Mouse (Mus musculus) limb, embryonic 12.5 days (tissue): ENCODE measurements around the gene 2700049A03Rik. TPM values are rescaled to one million over a fixed set of nuclear protein-coding genes. Genes with fewer than 3 reads are reported as not detected.

ENCODE experiments used
- ATAC-seq: fragments of 200-750 bp; cut with Nextera tagmentation; 2 replicates; pipeline ENCODE4 v1.8.0; 2017; ENCODE audit warnings: low read depth, moderate TSS enrichment; ENCODE audit not compliant: insufficient number of reproducible peaks, insufficient read depth, low FRiP score, low TSS enrichment
- H3K27ac ChIP-seq: fragments of 300-500 bp; sonication (generic); 2 replicates; pipeline ENCODE4 v1.5.1; 2016; ENCODE audit warnings: mild to moderate bottlenecking, moderate library complexity
- H3K27me3 ChIP-seq: fragments of 300-500 bp; sonication (generic); 2 replicates; pipeline ENCODE4 v1.6.1; 2016; ENCODE audit warnings: mild to moderate bottlenecking, moderate library complexity
- H3K36me3 ChIP-seq: fragments of 300-500 bp; sonication (generic); 2 replicates; pipeline ENCODE4 v1.6.1; 2016; ENCODE audit warnings: mild to moderate bottlenecking, moderate library complexity
- H3K4me1 ChIP-seq: fragments of 300-500 bp; sonication (generic); replicated peaks from 2 replicates; pipeline ENCODE4 v1.6.1; 2016
- H3K4me2 ChIP-seq: fragments of 300-500 bp; sonication (generic); 2 replicates; pipeline ENCODE4 v1.6.1; 2016; ENCODE audit warnings: mild to moderate bottlenecking, moderate library complexity
- H3K4me3 ChIP-seq: fragments of 300-500 bp; sonication (generic); replicated peaks from 2 replicates; pipeline ENCODE4 v1.5.1; 2016; ENCODE audit warnings: mild to moderate bottlenecking
- H3K9ac ChIP-seq: fragments of 300-500 bp; sonication (generic); replicated peaks from 2 replicates; pipeline ENCODE4 v1.6.1; 2016; ENCODE audit warnings: mild to moderate bottlenecking, moderate library complexity
- H3K9me3 ChIP-seq: fragments of 300-500 bp; sonication (generic); 2 replicates; pipeline ENCODE4 v1.6.1; 2016; ENCODE audit warnings: mild to moderate bottlenecking, moderate library complexity
- WGBS: fragments of 180-500 bp; shearing (Covaris S2); methylation state at CpG from one replicate; pipeline ENCODE4 v1.1.7; 2016; 5-methylcytosine and 5-hydroxymethylcytosine counted together
- polyA plus RNA-seq: library from polyadenylated mRNA; unstranded; fragments of >200 nt; fragmentation: Nextera tagmentation; extraction: Ambion mirVana; gene quantifications from 2 replicates; pipeline ENCODE4 v1.2.1, GENCODE M21; 2016

Gene 2700049A03Rik
- polyA plus RNA-seq, 1 experiment from 2014 or later, result 19.0 TPM

- H3K9me3 ChIP-seq, result no peaks in the 10 kb centered on the region
- H3K27me3 ChIP-seq, result no peaks in the 10 kb centered on the region
- 44% methylated on average over 5 of the region's 5 CpGs for whole genome bisulfite sequencing
- no peak overlapping the region for H3K4me3 ChIP-seq
- no peak overlapping the region for H3K4me2 ChIP-seq
- no peak for ATAC-seq
- H3K4me1 ChIP-seq, result peaks cover 27% of the 10 kb centered on the region
- peaks cover 16% of the 10 kb centered on the region for H3K36me3 ChIP-seq
- H3K27ac ChIP-seq, result no peak overlapping the region; the same call in 1 of the 2 replicates
- no peak overlapping the region for H3K9ac ChIP-seq
Measured at GRCm38 (mm10) chr12:71233426-71233825, 96.8 kb downstream of the 2700049A03Rik start.

GRCm38 (mm10) chr12:71237074-71237473, 100.4 kb downstream of the 2700049A03Rik start:
- Histone ChIP-seq H3K36me3 (peaks cover 26% of the 10 kb centered on the region), H3K4me1 (peaks cover 19% of the 10 kb centered on the region), H3K27ac (no peak overlapping the region), H3K4me2 (no peak overlapping the region), H3K9ac (no peak overlapping the region), H3K9me3 (peaks cover 13% of the 10 kb centered on the region), H3K27me3 (no peaks in the 10 kb centered on the region), H3K4me3 (no peak overlapping the region)
- no peak for ATAC-seq
- WGBS, result 92% methylated on average over 4 of the region's 4 CpGs

GRCm38 (mm10) chr12:71242791-71243190, 106.1 kb downstream of the 2700049A03Rik start:
- Histone ChIP-seq H3K4me1 (peaks cover 24% of the 10 kb centered on the region), H3K9me3 (peaks cover 32% of the 10 kb centered on the region), H3K27ac (no peak overlapping the region), H3K9ac (no peak overlapping the region), H3K36me3 (peaks cover 47% of the 10 kb centered on the region), H3K4me3 (no peak overlapping the region), H3K4me2 (no peak overlapping the region), H3K27me3 (no peaks in the 10 kb centered on the region)
- 96% methylated on average over 9 of the region's 9 CpGs for WGBS
- no peak for ATAC-seq

- H3K36me3 ChIP-seq, result peaks cover 44% of the 10 kb centered on the region
- H3K4me1 ChIP-seq, result peaks cover 32% of the 10 kb centered on the region
- H3K9me3 ChIP-seq, result peaks cover 32% of the 10 kb centered on the region
- WGBS, result 50% methylated on average over 11 of the region's 11 CpGs
- no peak; the same call in 1 of the 2 replicates for ATAC-seq
- H3K4me2 ChIP-seq, result no peak overlapping the region
- H3K27me3 ChIP-seq, result no peaks in the 10 kb centered on the region
- no peak overlapping the region for H3K9ac ChIP-seq
- H3K4me3 ChIP-seq, result no peak overlapping the region
- peak overlapping the region; percentile 79 for H3K27ac ChIP-seq
Measured at GRCm38 (mm10) chr12:71244766-71245390, 108.2 kb downstream of the 2700049A03Rik start.

GRCm38 (mm10) chr12:71247191-71247590, 110.5 kb downstream of the 2700049A03Rik start:
- Histone ChIP-seq H3K4me1 (peaks cover 38% of the 10 kb centered on the region), H3K36me3 (peaks cover 24% of the 10 kb centered on the region), H3K27ac (no peak overlapping the region), H3K9me3 (peaks cover 17% of the 10 kb centered on the region), H3K27me3 (no peaks in the 10 kb centered on the region), H3K9ac (no peak overlapping the region), H3K4me3 (no peak overlapping the region), H3K4me2 (no peak overlapping the region)
- no peak for ATAC-seq
- WGBS, result 84% methylated on average over 8 of the region's 8 CpGs

GRCm38 (mm10) chr12:71249348-71249747, 112.7 kb downstream of the 2700049A03Rik start:
- no peaks in the 10 kb centered on the region for H3K27me3 ChIP-seq
- H3K4me3 ChIP-seq, result no peak overlapping the region
- peaks cover 36% of the 10 kb centered on the region for H3K4me1 ChIP-seq
- peak overlapping the region; percentile 26; the same call in 1 of the 2 replicates for H3K27ac ChIP-seq
- H3K4me2 ChIP-seq, result peak overlapping the region; percentile 31
- peaks cover 2% of the 10 kb centered on the region for H3K36me3 ChIP-seq
- 29% methylated on average over 9 of the region's 9 CpGs for WGBS
- no peak for ATAC-seq
- no peaks in the 10 kb centered on the region for H3K9me3 ChIP-seq
- H3K9ac ChIP-seq, result no peak overlapping the region

GRCm38 (mm10) chr12:71252509-71253167, 116.0 kb downstream of the 2700049A03Rik start:
- 36% methylated on average over 11 of the region's 11 CpGs for WGBS
- Histone ChIP-seq H3K9me3 (peaks cover 5% of the 10 kb centered on the region; the same call in 1 of the 2 replicates), H3K4me2 (no peak overlapping the region), H3K4me3 (no peak overlapping the region), H3K36me3 (no peaks in the 10 kb centered on the region), H3K4me1 (peaks cover 31% of the 10 kb centered on the region), H3K9ac (no peak overlapping the region), H3K27me3 (no peaks in the 10 kb centered on the region), H3K27ac (no peak overlapping the region)
- no peak for ATAC-seq

GRCm38 (mm10) chr12:71254779-71255178, 118.1 kb downstream of the 2700049A03Rik start:
- Histone ChIP-seq H3K27me3 (no peaks in the 10 kb centered on the region), H3K27ac (peak overlapping the region; percentile 71; the same call in 1 of the 2 replicates), H3K4me3 (no peak overlapping the region), H3K36me3 (no peaks in the 10 kb centered on the region), H3K4me2 (no peak overlapping the region), H3K9ac (no peak overlapping the region), H3K4me1 (peaks cover 37% of the 10 kb centered on the region), H3K9me3 (peaks cover 5% of the 10 kb centered on the region; the same call in 1 of the 2 replicates)
- WGBS, result 33% methylated on average over 7 of the region's 7 CpGs
- ATAC-seq, result peak; percentile 61; the same call in 1 of the 2 replicates

GRCm38 (mm10) chr12:71258196-71258920, 121.7 kb downstream of the 2700049A03Rik start:
- Histone ChIP-seq H3K9ac (no peak overlapping the region), H3K36me3 (no peaks in the 10 kb centered on the region), H3K9me3 (peaks cover 5% of the 10 kb centered on the region; the same call in 1 of the 2 replicates), H3K4me3 (0 out of 2 replicates have a peak overlapping the region, but pooled peaks have one; percentile 7), H3K4me2 (peak overlapping the region; percentile 52), H3K27ac (peak overlapping the region; percentile 93), H3K4me1 (peaks cover 31% of the 10 kb centered on the region), H3K27me3 (no peaks in the 10 kb centered on the region)
- peak; percentile 61; the same call in 1 of the 2 replicates for ATAC-seq
- 3% methylated on average over 18 of the region's 18 CpGs for WGBS

GRCm38 (mm10) chr12:71264211-71264610, 127.6 kb downstream of the 2700049A03Rik start:
- Histone ChIP-seq H3K4me2 (no peak overlapping the region), H3K9me3 (peaks cover 9% of the 10 kb centered on the region; the same call in 1 of the 2 replicates), H3K9ac (no peak overlapping the region), H3K27me3 (no peaks in the 10 kb centered on the region), H3K4me1 (no peaks in the 10 kb centered on the region), H3K4me3 (no peak overlapping the region), H3K36me3 (no peaks in the 10 kb centered on the region), H3K27ac (no peak overlapping the region)
- WGBS, result 88% methylated on average over 4 of the region's 4 CpGs
- ATAC-seq, result no peak

GRCm38 (mm10) chr12:71269367-71269766, 132.7 kb downstream of the 2700049A03Rik start:
- Histone ChIP-seq H3K4me1 (no peaks in the 10 kb centered on the region; the same call in 1 of the 2 replicates), H3K9me3 (peaks cover 9% of the 10 kb centered on the region; the same call in 1 of the 2 replicates), H3K27me3 (no peaks in the 10 kb centered on the region), H3K27ac (no peak overlapping the region), H3K4me2 (no peak overlapping the region), H3K4me3 (no peak overlapping the region), H3K36me3 (no peaks in the 10 kb centered on the region), H3K9ac (no peak overlapping the region)
- 86% methylated on average over 7 of the region's 7 CpGs for WGBS
- ATAC-seq, result no peak
